Mouse (Mus musculus): Measurements from ENCODE around the gene Golt1b. TPM values are rescaled to one million over a fixed set of nuclear protein-coding genes. Genes with fewer than 3 reads are reported as not detected.

Gene Golt1b
- polyA plus RNA-seq, 1 experiment: 18.9 TPM

DNA sequence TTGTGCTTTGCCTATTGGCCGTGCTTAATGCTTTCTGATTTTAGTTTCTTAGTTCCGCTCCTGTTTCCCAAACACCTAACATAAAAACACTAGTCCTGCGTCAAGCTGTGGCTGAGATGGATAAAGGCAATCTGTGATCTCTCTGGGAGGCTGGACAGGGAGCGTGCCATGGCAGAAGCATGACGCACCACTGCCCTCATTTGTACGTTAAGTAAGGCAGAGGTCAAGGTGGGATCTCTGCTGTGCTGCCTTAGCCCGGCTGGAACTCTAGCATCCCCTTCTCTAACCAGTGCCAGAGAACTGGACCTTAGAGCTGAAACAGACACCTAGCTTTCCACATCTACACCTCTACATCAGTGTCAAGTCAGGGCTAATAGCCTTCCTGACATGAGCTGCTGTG, 5.4 kb upstream of the Golt1b start:
- peaks cover 12% of the 10 kb centered on the region for H3K4me1 ChIP-seq (ENCODE audit: control insufficient read depth, insufficient read depth, low read length)
- H3K4me3 ChIP-seq (ENCODE audit: insufficient read depth, low read length): no peak overlapping the region
- TF ChIP-seq POLR2A (IDR thresholded peaks at IDR 0.05; ENCODE audit: borderline replicate concordance, low read depth, low read length) (no peak), CTCF (IDR thresholded peaks at IDR 0.05; ENCODE audit: low read depth, low read length) (no peak)
- no peak overlapping the region for H3K27ac ChIP-seq (ENCODE audit: insufficient read depth, low read depth, low read length)

- peaks cover 22% of the 10 kb centered on the region for H3K4me1 ChIP-seq (ENCODE audit: control insufficient read depth, insufficient read depth, low read length)
- H3K4me3 ChIP-seq (ENCODE audit: insufficient read depth, low read length): no peak overlapping the region
- no peak overlapping the region for H3K27ac ChIP-seq (ENCODE audit: insufficient read depth, low read depth, low read length)
- TF ChIP-seq CTCF (IDR thresholded peaks at IDR 0.05; ENCODE audit: low read depth, low read length): no peak
- no peak for TF ChIP-seq POLR2A (IDR thresholded peaks at IDR 0.05; ENCODE audit: borderline replicate concordance, low read depth, low read length)
Observed at GRCm38 (mm10) chr6:142384521-142384920, 2.5 kb upstream of the Golt1b start.

GRCm38 (mm10) chr6:142386285-142387010, 573 bp upstream of the Golt1b start:
- no peak for TF ChIP-seq POLR2A (IDR thresholded peaks at IDR 0.05; ENCODE audit: borderline replicate concordance, low read depth, low read length)
- TF ChIP-seq CTCF (IDR thresholded peaks at IDR 0.05; ENCODE audit: low read depth, low read length): no peak
- peak overlapping the region; percentile 98 for H3K4me3 ChIP-seq (ENCODE audit: insufficient read depth, low read length)
- H3K4me1 ChIP-seq (ENCODE audit: control insufficient read depth, insufficient read depth, low read length): peaks cover 27% of the 10 kb centered on the region
- no peak overlapping the region for H3K27ac ChIP-seq (ENCODE audit: insufficient read depth, low read depth, low read length)

DNA sequence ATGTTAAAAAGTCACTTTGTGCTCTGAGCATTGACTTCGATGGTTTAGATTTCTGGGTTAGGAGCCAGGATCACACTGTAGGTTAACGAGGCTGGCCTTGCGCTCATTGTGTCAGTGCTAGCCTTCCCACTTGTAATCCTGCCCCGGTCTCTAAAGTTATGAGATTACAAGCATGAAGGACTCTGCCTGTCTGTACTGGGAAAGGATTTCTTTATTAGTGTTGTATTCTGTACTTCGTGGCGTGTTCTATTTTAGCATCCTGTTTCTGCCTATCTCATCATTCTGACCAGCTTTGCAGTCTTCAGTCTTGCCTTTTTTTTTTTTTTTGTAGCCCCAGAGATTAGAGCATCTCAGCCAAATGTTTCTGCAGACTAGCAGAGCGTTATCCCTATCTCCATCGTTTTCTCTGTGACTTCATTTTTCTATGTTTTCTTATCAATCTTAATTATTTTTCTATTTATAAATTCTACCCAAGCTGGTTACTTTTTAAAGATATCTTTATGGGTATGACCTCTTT, 792 bp downstream of the Golt1b start:
- Histone ChIP-seq H3K4me1 (ENCODE audit: control insufficient read depth, insufficient read depth, low read length) (peaks cover 32% of the 10 kb centered on the region), H3K27ac (ENCODE audit: insufficient read depth, low read depth, low read length) (no peak overlapping the region), H3K4me3 (ENCODE audit: insufficient read depth, low read length) (peak overlapping the region; percentile 80)
- TF ChIP-seq POLR2A (IDR thresholded peaks at IDR 0.05; ENCODE audit: borderline replicate concordance, low read depth, low read length) (no peak), CTCF (IDR thresholded peaks at IDR 0.05; ENCODE audit: low read depth, low read length) (no peak)

GRCm38 (mm10) chr6:142389101-142389500, 2.1 kb downstream of the Golt1b start:
- Histone ChIP-seq H3K27ac (ENCODE audit: insufficient read depth, low read depth, low read length) (no peak overlapping the region), H3K4me1 (ENCODE audit: control insufficient read depth, insufficient read depth, low read length) (peaks cover 32% of the 10 kb centered on the region), H3K4me3 (ENCODE audit: insufficient read depth, low read length) (no peak overlapping the region)
- TF ChIP-seq POLR2A (IDR thresholded peaks at IDR 0.05; ENCODE audit: borderline replicate concordance, low read depth, low read length) (no peak), CTCF (IDR thresholded peaks at IDR 0.05; ENCODE audit: low read depth, low read length) (no peak)

- Histone ChIP-seq H3K4me1 (ENCODE audit: control insufficient read depth, insufficient read depth, low read length) (peaks cover 35% of the 10 kb centered on the region), H3K4me3 (ENCODE audit: insufficient read depth, low read length) (no peak overlapping the region), H3K27ac (ENCODE audit: insufficient read depth, low read depth, low read length) (no peak overlapping the region)
- TF ChIP-seq CTCF (IDR thresholded peaks at IDR 0.05; ENCODE audit: low read depth, low read length): no peak
Observed at GRCm38 (mm10) chr6:142392312-142392711, 5.3 kb downstream of the Golt1b start.

GRCm38 (mm10) chr6:142394669-142395068, 7.6 kb downstream of the Golt1b start:
- TF ChIP-seq CTCF (IDR thresholded peaks at IDR 0.05; ENCODE audit: low read depth, low read length): no peak
- TF ChIP-seq POLR2A (IDR thresholded peaks at IDR 0.05; ENCODE audit: borderline replicate concordance, low read depth, low read length): no peak
- H3K4me1 ChIP-seq (ENCODE audit: control insufficient read depth, insufficient read depth, low read length): peaks cover 21% of the 10 kb centered on the region
- H3K4me3 ChIP-seq (ENCODE audit: insufficient read depth, low read length): no peak overlapping the region
- H3K27ac ChIP-seq (ENCODE audit: insufficient read depth, low read depth, low read length): no peak overlapping the region

- Histone ChIP-seq H3K4me3 (ENCODE audit: insufficient read depth, low read length) (no peak overlapping the region), H3K4me1 (ENCODE audit: control insufficient read depth, insufficient read depth, low read length) (peaks cover 12% of the 10 kb centered on the region), H3K27ac (ENCODE audit: insufficient read depth, low read depth, low read length) (no peak overlapping the region)
- TF ChIP-seq POLR2A (IDR thresholded peaks at IDR 0.05; ENCODE audit: borderline replicate concordance, low read depth, low read length): no peak
- no peak for TF ChIP-seq CTCF (IDR thresholded peaks at IDR 0.05; ENCODE audit: low read depth, low read length)
Observed at GRCm38 (mm10) chr6:142395756-142396155, 8.7 kb downstream of the Golt1b start.

DNA sequence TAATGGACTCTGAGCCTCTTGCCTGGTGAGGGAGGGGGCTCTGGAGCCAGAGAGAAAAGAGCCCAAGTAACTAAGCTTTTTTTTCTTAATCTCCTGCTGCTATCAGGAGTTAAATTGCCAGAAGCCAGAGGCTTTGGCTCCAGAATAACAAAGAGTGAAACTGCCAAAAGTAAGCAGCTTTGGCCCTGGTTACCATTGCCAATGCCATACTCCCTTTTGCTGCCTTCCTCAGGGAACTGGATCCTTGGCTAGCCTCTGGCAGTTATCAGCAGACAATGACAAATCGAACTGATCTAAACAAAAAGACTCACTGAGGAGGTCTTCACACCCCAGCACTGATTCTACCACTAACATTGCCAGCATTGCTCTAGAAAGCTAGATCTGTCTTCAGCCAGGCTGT, 24.1 kb downstream of the Golt1b start:
- Histone ChIP-seq H3K27ac (ENCODE audit: insufficient read depth, low read depth, low read length) (no peak overlapping the region), H3K4me3 (ENCODE audit: insufficient read depth, low read length) (no peak overlapping the region), H3K4me1 (ENCODE audit: control insufficient read depth, insufficient read depth, low read length) (peaks cover 9% of the 10 kb centered on the region)
- TF ChIP-seq POLR2A (IDR thresholded peaks at IDR 0.05; ENCODE audit: borderline replicate concordance, low read depth, low read length): no peak
- no peak for TF ChIP-seq CTCF (IDR thresholded peaks at IDR 0.05; ENCODE audit: low read depth, low read length)

DNA sequence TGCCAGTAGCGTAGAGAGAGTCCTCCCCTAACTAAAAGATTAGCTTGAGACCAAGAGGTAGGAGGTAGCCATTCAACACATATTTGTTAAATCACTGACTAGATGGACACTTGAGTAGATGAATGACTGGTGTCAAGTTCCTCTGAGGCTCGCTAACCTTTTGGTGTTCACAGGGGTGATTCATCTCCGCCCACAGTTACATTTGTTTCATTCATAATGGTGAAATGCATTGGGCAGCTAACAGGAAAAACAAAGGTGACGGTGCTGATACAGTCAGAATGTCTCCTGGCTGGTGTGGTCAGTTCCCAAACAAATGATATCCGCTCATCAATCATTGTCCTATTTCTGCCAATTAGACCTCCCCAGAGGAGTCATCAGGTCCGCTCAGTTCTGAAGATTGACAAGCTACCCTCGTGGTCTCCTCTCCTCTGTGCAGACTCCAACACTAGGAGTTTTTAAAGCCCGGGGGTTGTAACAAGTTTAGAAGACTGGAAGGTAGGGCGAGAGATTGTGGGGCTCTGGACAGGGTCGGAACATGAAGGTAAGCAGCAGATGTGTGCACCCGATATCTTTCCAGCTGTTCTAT, 26.0 kb downstream of the Golt1b start, which contains the start of gene Spx:
Spx (plus strand) TSS at position 536 of the 586 bp plus-strand sequence.
- Histone ChIP-seq H3K4me3 (ENCODE audit: insufficient read depth, low read length) (no peak within 1 kb of the TSS), H3K27ac (ENCODE audit: insufficient read depth, low read depth, low read length) (no peak within 1 kb of the TSS), H3K4me1 (ENCODE audit: control insufficient read depth, insufficient read depth, low read length) (peaks cover 9% of the 10 kb centered on the region)
- no peak for TF ChIP-seq POLR2A (IDR thresholded peaks at IDR 0.05; ENCODE audit: borderline replicate concordance, low read depth, low read length)
- no peak for TF ChIP-seq CTCF (IDR thresholded peaks at IDR 0.05; ENCODE audit: low read depth, low read length)
